Mouse (Mus musculus) cortical plate, adult 2 months (tissue): ENCODE data around the gene H2al1j.

Experiments
- CTCF ChIP-seq: fragments of 200-500 bp; IDR thresholded peaks from 2 replicates; pipeline ENCODE4 v1.5.1; 2011; ENCODE audit warnings: mild to moderate bottlenecking, control low read depth, low read length; ENCODE audit not compliant: insufficient read depth; ENCODE audit errors: extremely low read depth
- POLR2A ChIP-seq: fragments of 200-500 bp; IDR thresholded peaks from 2 replicates; pipeline ENCODE4 v1.6.1; 2011; ENCODE audit warnings: mild to moderate bottlenecking, low read length, control low read depth; ENCODE audit not compliant: insufficient read depth; ENCODE audit errors: extremely low read depth

GRCm38 (mm10) chrX:11363890-11364289 lies 36.3 kb downstream of the H2al1j start:
- TF ChIP-seq CTCF (no peak), POLR2A (no peak)
